Mouse (Mus musculus): ENCODE results near the gene Camta1. TPM values are rescaled to one million over a fixed set of nuclear protein-coding genes. Genes with fewer than 3 reads are reported as not detected.

Gene Camta1
- polyA plus RNA-seq, 1 experiment, result 13.4 TPM

DNA sequence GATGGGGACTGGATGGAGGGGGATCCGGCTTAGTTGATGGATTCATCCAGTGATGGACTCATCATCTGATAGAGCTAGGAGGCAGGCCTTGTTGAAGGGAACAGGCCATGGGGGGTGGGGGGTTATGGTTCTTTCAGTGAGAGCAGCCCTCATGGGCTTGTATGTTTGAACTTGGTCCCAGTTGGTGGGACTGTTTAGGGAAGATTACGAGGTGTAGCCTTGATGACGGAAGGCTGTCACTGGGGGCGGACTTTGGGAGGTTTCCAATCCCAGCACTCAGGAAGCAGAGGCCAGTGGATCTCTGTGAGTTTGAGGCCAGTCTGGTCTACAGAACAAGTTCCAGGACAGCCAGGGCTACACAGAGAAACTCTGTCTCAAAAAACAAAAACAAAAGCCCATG, 132.6 kb downstream of the Camta1 start:
- Histone ChIP-seq H3K27me3 (replicated peaks) (peaks cover 13% of the 10 kb centered on the region), H3K4me3 (replicated peaks) (no peak overlapping the region), H3K9me3 (no peaks in the 10 kb centered on the region), H3K36me3 (replicated peaks; ENCODE audit: low read length) (no peaks in the 10 kb centered on the region), H3K4me1 (peaks cover 20% of the 10 kb centered on the region)
- TF ChIP-seq GATA1 (IDR thresholded peaks at IDR 0.05; ENCODE audit: borderline replicate concordance, low read length) (no peak), FLI1 (IDR thresholded peaks at IDR 0.05; ENCODE audit: low read length) (no peak)

GRCm38 (mm10) chr4:151728391-151729065, 133.1 kb downstream of the Camta1 start:
- peaks cover 20% of the 10 kb centered on the region for H3K4me1 ChIP-seq
- H3K9me3 ChIP-seq, result 0 out of 2 replicates have a peak, but pooled peaks cover under 1% of the 10 kb centered on the region
- H3K36me3 ChIP-seq (replicated peaks; ENCODE audit: low read length), result no peaks in the 10 kb centered on the region
- H3K4me3 ChIP-seq (replicated peaks), result no peak overlapping the region
- H3K27me3 ChIP-seq (replicated peaks), result peaks cover 13% of the 10 kb centered on the region
- TF ChIP-seq FLI1 (IDR thresholded peaks at IDR 0.05; ENCODE audit: low read length) (no peak), GATA1 (IDR thresholded peaks at IDR 0.05; ENCODE audit: borderline replicate concordance, low read length) (no peak)

- Histone ChIP-seq H3K4me1 (peaks cover 20% of the 10 kb centered on the region), H3K9me3 (peaks cover 11% of the 10 kb centered on the region), H3K4me3 (replicated peaks) (no peak overlapping the region), H3K27me3 (replicated peaks) (peaks cover 12% of the 10 kb centered on the region), H3K36me3 (replicated peaks; ENCODE audit: low read length) (no peaks in the 10 kb centered on the region)
- no peak for TF ChIP-seq FLI1 (IDR thresholded peaks at IDR 0.05; ENCODE audit: low read length)
- TF ChIP-seq GATA1 (IDR thresholded peaks at IDR 0.05; ENCODE audit: borderline replicate concordance, low read length), result no peak
These were observed 135.3 kb downstream of the Camta1 start for GRCm38 (mm10) chr4:151726396-151726795.

- Histone ChIP-seq H3K9me3 (peaks cover 11% of the 10 kb centered on the region), H3K4me1 (peaks cover 27% of the 10 kb centered on the region), H3K4me3 (replicated peaks) (no peak overlapping the region), H3K36me3 (replicated peaks; ENCODE audit: low read length) (no peaks in the 10 kb centered on the region), H3K27me3 (replicated peaks) (peaks cover 8% of the 10 kb centered on the region)
- no peak for TF ChIP-seq FLI1 (IDR thresholded peaks at IDR 0.05; ENCODE audit: low read length)
- no peak for TF ChIP-seq GATA1 (IDR thresholded peaks at IDR 0.05; ENCODE audit: borderline replicate concordance, low read length)
These were observed 136.8 kb downstream of the Camta1 start for GRCm38 (mm10) chr4:151724897-151725296.

DNA sequence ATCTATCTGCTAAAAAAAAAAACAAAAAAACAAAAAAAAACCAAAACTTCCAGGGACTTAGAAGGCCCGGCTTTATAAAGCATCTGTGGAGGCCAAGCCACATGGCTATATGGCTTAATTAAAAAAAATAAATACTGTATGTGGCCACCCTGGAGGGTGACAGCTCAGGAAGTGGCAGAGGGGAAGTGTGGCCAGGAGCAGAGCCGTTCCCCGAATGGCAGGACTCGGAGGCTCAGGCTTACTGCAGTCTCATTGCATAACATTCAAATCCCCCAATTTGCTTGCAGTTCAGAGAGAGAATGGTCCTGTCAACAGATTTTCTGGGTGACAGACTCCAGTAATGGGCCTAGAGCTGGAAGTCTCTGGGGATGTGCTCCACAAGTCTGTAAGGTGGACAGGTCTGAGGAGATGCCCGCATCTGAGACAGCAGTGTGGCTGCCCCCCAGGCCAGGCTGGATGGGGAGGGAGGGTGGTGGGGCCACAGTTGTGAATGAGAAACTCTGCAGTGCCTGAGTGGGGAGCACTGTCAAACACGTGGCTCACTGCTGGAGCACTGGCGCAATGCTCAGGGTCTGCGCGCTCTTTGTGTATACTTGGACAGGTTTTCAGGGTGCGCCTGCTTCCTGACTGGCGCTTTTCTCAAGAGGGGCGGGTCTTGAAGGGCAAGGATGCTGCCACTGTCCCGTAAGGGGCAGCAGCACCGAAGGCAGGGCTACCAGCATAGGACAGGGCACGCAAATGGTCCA, 140.8 kb downstream of the Camta1 start:
- Histone ChIP-seq H3K4me3 (replicated peaks) (no peak overlapping the region), H3K4me1 (peaks cover 20% of the 10 kb centered on the region), H3K36me3 (replicated peaks; ENCODE audit: low read length) (no peaks in the 10 kb centered on the region), H3K9me3 (peaks cover 11% of the 10 kb centered on the region), H3K27me3 (replicated peaks) (peaks cover 3% of the 10 kb centered on the region)
- TF ChIP-seq FLI1 (IDR thresholded peaks at IDR 0.05; ENCODE audit: low read length) (no peak), GATA1 (IDR thresholded peaks at IDR 0.05; ENCODE audit: borderline replicate concordance, low read length) (no peak)

DNA sequence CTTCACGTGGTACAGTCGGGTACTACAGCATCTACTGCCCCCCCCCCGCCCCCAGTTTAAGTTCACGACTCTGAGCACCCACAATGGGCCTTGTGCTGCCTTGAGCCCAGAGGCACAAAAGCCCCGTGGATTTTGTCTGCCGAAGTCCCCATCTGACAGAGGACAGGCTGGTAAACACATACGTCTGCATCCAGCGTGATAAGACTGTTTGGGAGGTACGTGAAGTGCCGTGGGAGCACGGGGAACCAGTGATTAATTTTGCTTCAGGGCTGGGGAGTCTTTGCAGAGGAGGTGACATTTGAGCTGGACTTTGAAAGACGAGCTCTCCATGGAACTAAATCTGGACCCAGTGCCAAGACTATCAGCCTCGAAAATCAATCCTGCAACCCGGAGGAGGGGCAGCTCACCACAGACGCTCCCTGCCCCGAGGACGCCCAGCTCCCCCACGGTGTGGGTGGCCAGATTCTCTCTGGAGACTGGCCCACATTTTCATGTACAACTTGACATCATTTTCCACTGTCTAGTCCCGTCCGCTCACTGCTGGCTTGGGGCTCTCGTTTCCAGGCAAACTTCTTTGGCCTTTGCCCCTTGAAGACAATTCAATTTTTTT, 142.7 kb downstream of the Camta1 start:
- Histone ChIP-seq H3K4me1 (peaks cover 17% of the 10 kb centered on the region), H3K36me3 (replicated peaks; ENCODE audit: low read length) (no peaks in the 10 kb centered on the region), H3K27me3 (replicated peaks) (peaks cover 5% of the 10 kb centered on the region), H3K4me3 (replicated peaks) (no peak overlapping the region), H3K9me3 (peaks cover 11% of the 10 kb centered on the region)
- no peak for TF ChIP-seq FLI1 (IDR thresholded peaks at IDR 0.05; ENCODE audit: low read length)

- no peak overlapping the region for H3K4me3 ChIP-seq (replicated peaks)
- H3K36me3 ChIP-seq (replicated peaks; ENCODE audit: low read length), result no peaks in the 10 kb centered on the region
- H3K4me1 ChIP-seq, result peaks cover 17% of the 10 kb centered on the region
- TF ChIP-seq FLI1 (IDR thresholded peaks at IDR 0.05; ENCODE audit: low read length) (no peak), GATA1 (IDR thresholded peaks at IDR 0.05; ENCODE audit: borderline replicate concordance, low read length) (no peak)
- H3K27me3 ChIP-seq (replicated peaks), result peaks cover 5% of the 10 kb centered on the region
- peaks cover 4% of the 10 kb centered on the region for H3K9me3 ChIP-seq
These were observed 143.8 kb downstream of the Camta1 start for GRCm38 (mm10) chr4:151717864-151718263.

DNA sequence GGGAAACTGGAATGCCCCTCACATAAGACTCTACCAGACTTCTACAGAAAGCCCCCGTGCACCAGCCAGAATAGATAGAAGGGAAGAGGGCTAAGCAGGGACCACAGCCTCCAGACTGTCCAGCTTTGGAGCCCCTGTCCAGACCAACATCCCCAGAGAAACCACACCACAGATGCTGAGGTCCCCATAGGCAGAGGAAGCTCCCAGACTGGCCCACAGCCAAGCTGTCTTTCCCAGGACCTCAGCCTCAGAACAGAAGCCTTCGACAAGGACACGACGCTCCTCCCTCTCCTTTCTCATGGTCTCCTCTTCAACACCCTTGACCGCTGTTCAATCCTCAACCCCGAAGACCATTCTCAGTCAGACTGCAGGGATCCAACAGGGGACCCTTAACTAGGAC, 148.0 kb downstream of the Camta1 start:
- TF ChIP-seq GATA1 (IDR thresholded peaks at IDR 0.05; ENCODE audit: borderline replicate concordance, low read length), result no peak
- no peak for TF ChIP-seq FLI1 (IDR thresholded peaks at IDR 0.05; ENCODE audit: low read length)
- H3K9me3 ChIP-seq, result no peaks in the 10 kb centered on the region
- H3K27me3 ChIP-seq (replicated peaks), result peaks cover 7% of the 10 kb centered on the region
- no peak overlapping the region for H3K4me3 ChIP-seq (replicated peaks)
- H3K4me1 ChIP-seq, result peaks cover 7% of the 10 kb centered on the region; the same call in 1 of the 2 replicates
- no peaks in the 10 kb centered on the region for H3K36me3 ChIP-seq (replicated peaks; ENCODE audit: low read length)

GRCm38 (mm10) chr4:151711406-151711805, 150.3 kb downstream of the Camta1 start:
- no peaks in the 10 kb centered on the region for H3K9me3 ChIP-seq
- peaks cover 7% of the 10 kb centered on the region; the same call in 1 of the 2 replicates for H3K4me1 ChIP-seq
- no peak overlapping the region for H3K4me3 ChIP-seq (replicated peaks)
- peaks cover 4% of the 10 kb centered on the region for H3K27me3 ChIP-seq (replicated peaks)
- TF ChIP-seq GATA1 (IDR thresholded peaks at IDR 0.05; ENCODE audit: borderline replicate concordance, low read length) (no peak), FLI1 (IDR thresholded peaks at IDR 0.05; ENCODE audit: low read length) (no peak)
- H3K36me3 ChIP-seq (replicated peaks; ENCODE audit: low read length), result no peaks in the 10 kb centered on the region

DNA sequence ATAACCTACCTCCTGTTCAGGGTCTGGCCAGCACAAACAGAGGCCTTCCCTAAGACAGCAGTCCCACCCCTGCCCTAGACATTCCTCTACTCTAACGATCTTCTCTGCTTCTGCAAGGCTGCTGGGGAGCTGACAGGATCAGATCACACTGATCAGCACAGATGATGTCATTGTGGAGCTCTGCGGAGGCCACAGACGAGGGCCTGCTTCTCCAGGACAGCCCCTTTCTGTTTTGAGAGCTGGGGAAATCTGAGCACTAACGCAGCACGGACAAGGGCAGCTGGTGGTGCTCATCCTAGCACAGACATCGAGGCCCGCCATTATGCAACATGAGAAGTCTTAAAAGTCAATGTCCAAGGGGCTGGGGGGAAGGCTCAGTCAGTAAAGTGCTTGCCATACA, 151.2 kb downstream of the Camta1 start:
- peaks cover 7% of the 10 kb centered on the region; the same call in 1 of the 2 replicates for H3K4me1 ChIP-seq
- H3K27me3 ChIP-seq (replicated peaks), result peaks cover 3% of the 10 kb centered on the region
- H3K36me3 ChIP-seq (replicated peaks; ENCODE audit: low read length), result no peaks in the 10 kb centered on the region
- H3K9me3 ChIP-seq, result no peaks in the 10 kb centered on the region
- H3K4me3 ChIP-seq (replicated peaks), result no peak overlapping the region
- TF ChIP-seq FLI1 (IDR thresholded peaks at IDR 0.05; ENCODE audit: low read length) (no peak), GATA1 (IDR thresholded peaks at IDR 0.05; ENCODE audit: borderline replicate concordance, low read length) (no peak)
